Mouse (Mus musculus) embryonic facial prominence, embryonic 15.5 days (tissue): ENCODE measurements around the gene Sltm. TPM values are rescaled to one million over a fixed set of nuclear protein-coding genes. Genes with fewer than 3 reads are reported as not detected.

Experiments used
- ATAC-seq: fragments of 200-750 bp; cut with Nextera tagmentation; 2 replicates; pipeline ENCODE4 v1.8.0; 2017; ENCODE audit warnings: low read depth, moderate TSS enrichment; ENCODE audit not compliant: insufficient number of reproducible peaks, low FRiP score, low TSS enrichment
- H3K27ac ChIP-seq: fragments of 300-500 bp; sonication (generic); replicated peaks from 2 replicates; pipeline ENCODE4 v1.5.1; 2015; ENCODE audit warnings: mild to moderate bottlenecking, inconsistent platforms
- H3K27me3 ChIP-seq: fragments of 300-500 bp; sonication (generic); 2 replicates; pipeline ENCODE4 v1.6.1; 2015; ENCODE audit warnings: inconsistent platforms
- H3K36me3 ChIP-seq: fragments of 300-500 bp; sonication (generic); 2 replicates; pipeline ENCODE4 v1.6.1; 2015; ENCODE audit warnings: mild to moderate bottlenecking, inconsistent platforms
- H3K4me1 ChIP-seq: fragments of 300-500 bp; sonication (generic); 2 replicates; pipeline ENCODE4 v1.6.1; 2015; ENCODE audit warnings: inconsistent platforms
- H3K4me2 ChIP-seq: fragments of 300-500 bp; sonication (generic); replicated peaks from 2 replicates; pipeline ENCODE4 v1.6.1; 2015; ENCODE audit warnings: mild to moderate bottlenecking, inconsistent platforms
- H3K4me3 ChIP-seq: fragments of 300-500 bp; sonication (generic); replicated peaks from 2 replicates; pipeline ENCODE4 v1.5.1; 2015; ENCODE audit warnings: mild to moderate bottlenecking, inconsistent platforms
- H3K9ac ChIP-seq: fragments of 300-500 bp; sonication (generic); 2 replicates; pipeline ENCODE4 v1.6.1; 2015; ENCODE audit warnings: inconsistent platforms
- H3K9me3 ChIP-seq: fragments of 300-500 bp; sonication (generic); replicated peaks from 2 replicates; pipeline ENCODE4 v1.6.1; 2016; ENCODE audit warnings: inconsistent platforms
- WGBS: fragments of 180-500 bp; shearing (Covaris S2); methylation state at CpG from one replicate; pipeline ENCODE4 v1.1.7; 2015; 5-methylcytosine and 5-hydroxymethylcytosine counted together
- polyA plus RNA-seq: library from polyadenylated mRNA; unstranded; fragments of >200 nt; fragmentation: Nextera tagmentation; extraction: Ambion mirVana; gene quantifications from 2 replicates; pipeline ENCODE4 v1.2.1, GENCODE M21; 2015

The Sltm gene
- polyA plus RNA-seq, 1 experiment from 2014 or later, result 58.7 TPM

DNA sequence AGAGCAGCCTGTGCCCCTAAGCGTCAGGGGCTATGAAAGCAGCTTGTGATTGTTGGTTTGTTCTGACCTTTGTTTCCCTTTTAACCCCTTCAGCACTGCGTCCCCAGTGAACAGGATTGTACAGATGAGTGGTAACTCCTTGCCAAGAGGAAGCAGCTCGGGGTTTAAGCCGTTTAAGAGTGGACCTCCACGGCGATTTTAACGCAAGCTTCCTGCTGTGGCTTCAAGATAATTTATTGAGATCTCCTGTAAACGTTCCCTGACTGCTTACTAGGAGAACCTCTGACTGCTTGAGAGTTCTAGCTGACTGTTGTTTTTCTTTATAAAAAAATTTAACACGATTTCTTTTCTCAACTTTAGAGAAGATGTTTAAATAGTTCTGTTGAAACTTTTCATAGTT lies 48.9 kb downstream of the Sltm start:
- Histone ChIP-seq H3K36me3 (peaks cover 74% of the 10 kb centered on the region), H3K4me3 (no peak overlapping the region), H3K27ac (no peak overlapping the region), H3K4me1 (no peaks in the 10 kb centered on the region), H3K4me2 (no peak overlapping the region), H3K9me3 (no peaks in the 10 kb centered on the region), H3K9ac (no peak overlapping the region), H3K27me3 (no peaks in the 10 kb centered on the region)
- no peak for ATAC-seq
- WGBS, result 78% methylated on average over 9 of the region's 9 CpGs

GRCm38 (mm10) chr9:70598271-70598670 lies 55.7 kb downstream of the Sltm start:
- no peak for ATAC-seq
- Histone ChIP-seq H3K27ac (no peak overlapping the region), H3K36me3 (peaks cover 18% of the 10 kb centered on the region), H3K4me3 (no peak overlapping the region), H3K4me1 (no peaks in the 10 kb centered on the region), H3K4me2 (no peak overlapping the region), H3K9ac (no peak overlapping the region), H3K9me3 (no peaks in the 10 kb centered on the region), H3K27me3 (no peaks in the 10 kb centered on the region)
- 82% methylated on average over 2 of the region's 2 CpGs for WGBS

DNA sequence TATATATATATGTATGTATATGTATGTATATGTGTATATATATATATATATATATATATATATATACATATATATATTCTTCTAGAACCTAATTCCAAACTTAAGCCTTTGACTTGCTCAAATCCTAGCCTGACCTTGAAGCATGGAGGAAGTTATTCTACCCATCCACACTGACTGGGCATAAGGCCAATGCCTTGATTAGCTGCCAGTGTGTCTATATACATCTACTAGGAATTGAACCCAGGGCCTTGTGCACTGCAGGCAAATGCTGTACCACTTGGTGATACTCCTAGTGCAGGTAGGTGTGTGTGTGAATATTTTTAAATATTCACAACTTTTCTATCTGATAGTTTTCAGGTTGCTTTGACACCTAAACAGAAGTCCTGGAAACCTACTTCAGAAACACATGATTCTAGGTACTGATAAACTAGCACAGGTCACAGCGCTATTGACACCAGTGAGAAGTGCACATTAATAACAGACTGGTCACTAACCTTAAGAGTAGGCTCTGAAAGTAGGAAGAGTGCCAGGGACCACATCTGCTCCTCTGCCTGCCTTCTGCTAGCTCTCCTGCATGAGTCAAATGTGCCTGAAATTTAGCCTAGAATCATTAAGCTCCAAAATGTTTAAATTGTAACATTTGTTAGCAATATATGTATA lies 59.8 kb downstream of the Sltm start:
- 97% methylated on average over 1 of the region's 1 CpGs for WGBS
- Histone ChIP-seq H3K27me3 (no peaks in the 10 kb centered on the region), H3K27ac (no peak overlapping the region), H3K4me3 (no peak overlapping the region), H3K4me2 (no peak overlapping the region), H3K36me3 (peaks cover 21% of the 10 kb centered on the region), H3K4me1 (no peaks in the 10 kb centered on the region), H3K9ac (no peak overlapping the region), H3K9me3 (no peaks in the 10 kb centered on the region)
- ATAC-seq, result no peak

- H3K9me3 ChIP-seq, result no peaks in the 10 kb centered on the region
- H3K9ac ChIP-seq, result no peak overlapping the region
- no peak for ATAC-seq
- WGBS, result 43% methylated on average over 3 of the region's 3 CpGs
- no peak overlapping the region for H3K4me2 ChIP-seq
- no peak overlapping the region for H3K4me3 ChIP-seq
- no peaks in the 10 kb centered on the region for H3K4me1 ChIP-seq
- H3K27me3 ChIP-seq, result no peaks in the 10 kb centered on the region
- no peak overlapping the region for H3K27ac ChIP-seq
- H3K36me3 ChIP-seq, result peaks cover 30% of the 10 kb centered on the region
Measured at GRCm38 (mm10) chr9:70611026-70611673, 68.6 kb downstream of the Sltm start.

DNA sequence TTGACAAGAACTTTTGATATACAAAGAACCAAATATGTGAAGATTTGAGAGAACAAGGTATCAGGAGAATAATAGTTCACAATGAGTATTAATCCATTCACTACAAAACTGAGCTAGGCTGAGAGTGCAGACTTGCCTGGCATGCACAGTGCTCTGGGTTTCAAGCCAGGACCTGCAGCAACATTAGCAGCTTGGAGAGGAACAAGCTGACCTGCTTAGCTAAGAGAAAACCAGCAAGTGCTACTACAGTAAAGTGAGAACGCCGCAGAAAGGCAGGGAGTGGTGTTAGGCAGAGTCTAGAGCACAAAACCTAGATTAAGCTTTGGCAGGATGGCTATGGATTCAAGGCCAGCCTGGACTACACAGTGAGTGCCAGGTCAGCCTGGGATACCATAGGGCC lies 87.2 kb downstream of the Sltm start:
- WGBS, result 73% methylated on average over 2 of the region's 2 CpGs
- ATAC-seq, result no peak
- Histone ChIP-seq H3K4me2 (no peak overlapping the region), H3K4me3 (no peak overlapping the region), H3K27ac (no peak overlapping the region), H3K9ac (no peak overlapping the region), H3K27me3 (no peaks in the 10 kb centered on the region), H3K4me1 (peaks cover 6% of the 10 kb centered on the region; the same call in 1 of the 2 replicates), H3K36me3 (0 out of 2 replicates have a peak, but pooled peaks cover 4% of the 10 kb centered on the region), H3K9me3 (no peaks in the 10 kb centered on the region)

DNA sequence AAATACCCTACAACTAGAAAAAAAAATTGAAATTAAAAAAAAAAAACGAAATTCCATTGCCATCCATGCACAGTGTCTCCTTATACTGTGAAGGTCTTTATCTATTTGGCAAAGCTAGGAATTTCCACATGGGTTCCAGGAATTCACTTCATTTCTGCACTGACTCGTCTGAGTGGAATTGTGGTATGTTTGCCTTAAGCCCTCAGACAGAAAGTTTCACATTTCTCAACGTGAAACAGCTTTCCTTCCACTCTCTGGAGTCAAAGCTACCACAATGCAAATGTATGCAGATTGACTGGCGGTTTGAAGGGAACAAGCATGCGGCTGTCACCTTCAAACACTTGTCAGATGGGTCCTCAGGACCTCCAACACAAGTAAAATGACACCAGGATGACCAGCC lies 89.1 kb downstream of the Sltm start:
- Histone ChIP-seq H3K4me1 (peaks cover 6% of the 10 kb centered on the region; the same call in 1 of the 2 replicates), H3K9me3 (no peaks in the 10 kb centered on the region), H3K27ac (0 out of 2 replicates have a peak overlapping the region, but pooled peaks have one; percentile 36), H3K4me3 (no peak overlapping the region), H3K36me3 (no peaks in the 10 kb centered on the region), H3K27me3 (no peaks in the 10 kb centered on the region), H3K4me2 (no peak overlapping the region), H3K9ac (no peak overlapping the region)
- ATAC-seq, result no peak
- WGBS, result 9% methylated on average over 5 of the region's 5 CpGs

GRCm38 (mm10) chr9:70636748-70637147 lies 94.2 kb downstream of the Sltm start:
- H3K9me3 ChIP-seq, result no peaks in the 10 kb centered on the region
- H3K4me1 ChIP-seq, result 0 out of 2 replicates have a peak, but pooled peaks cover 1% of the 10 kb centered on the region
- no peak overlapping the region for H3K27ac ChIP-seq
- H3K36me3 ChIP-seq, result peaks cover 4% of the 10 kb centered on the region; the same call in 1 of the 2 replicates
- H3K9ac ChIP-seq, result no peak overlapping the region
- H3K4me2 ChIP-seq, result no peak overlapping the region
- no peak for ATAC-seq
- 76% methylated on average over 2 of the region's 2 CpGs for WGBS
- no peaks in the 10 kb centered on the region for H3K27me3 ChIP-seq
- no peak overlapping the region for H3K4me3 ChIP-seq

Other genes starting within 250 kb of the Sltm start
- gene Ccnb2, start 121.2 kb upstream of the Sltm start, polyA plus RNA-seq, result 133 and 134 TPM in 2 replicates
- 27.8 and 28.9 TPM in 2 replicates for gene Rnf111, start 39.0 kb upstream of the Sltm start, polyA plus RNA-seq
- gene Gm10642, start 113.5 kb downstream of the Sltm start, polyA plus RNA-seq, result 0.34 and 1.1 TPM in 2 replicates
- gene Mindy2, start 114.4 kb downstream of the Sltm start, polyA plus RNA-seq, result 18.1 and 18.2 TPM in 2 replicates
- gene Adam10, start 136.2 kb downstream of the Sltm start, polyA plus RNA-seq, result 60.6 and 61.8 TPM in 2 replicates